Mouse (Mus musculus) brain, embryonic 14.5 days (tissue): Measurements from ENCODE around the gene Synrg.

Experiments
- CTCF ChIP-seq: fragments of 200-500 bp; IDR thresholded peaks from 2 replicates; pipeline ENCODE4 v1.5.1; 2012; ENCODE audit warnings: inconsistent platforms, mild to moderate bottlenecking, moderate library complexity, borderline replicate concordance; ENCODE audit not compliant: insufficient read depth, insufficient read length; ENCODE audit errors: extremely low read depth
- POLR2A ChIP-seq: fragments of 200-500 bp; IDR thresholded peaks from 2 replicates; pipeline ENCODE4 v1.6.1; 2012; ENCODE audit warnings: mild to moderate bottlenecking, inconsistent platforms, borderline replicate concordance; ENCODE audit not compliant: poor library complexity, insufficient read depth, insufficient read length, severe bottlenecking; ENCODE audit errors: extremely low read depth

GRCm38 (mm10) chr11:83961983-83962382, 2.2 kb upstream of the Synrg start:
- TF ChIP-seq CTCF, result no peak
- no peak for TF ChIP-seq POLR2A
